ENCODE assay signal across 13 mouse cellular contexts in genomic region chr1:66829400-66830080, GRCm38 (mm10).
"Had no signal": no experiment of that assay in that cellular context is flagged by ENCODE, and none has a peak within 500 bp of the region (broad histone marks: within the 10 kb centered on the region; RNA-seq: fewer than 3 reads in every experiment).

No protein-coding gene starts in this region.

- H3K27ac ChIP-seq: hindbrain, embryonic 13.5 days; hindbrain, postnatal 0 days; left cerebral cortex, adult 2 months; limb, embryonic 10.5 days; liver, embryonic 15.5 days; macrophage; neural tube, embryonic 12.5 days; stomach, postnatal 0 days had no signal

- H3K4me2 ChIP-seq: hindbrain, embryonic 13.5 days; liver, embryonic 11.5 days; liver, embryonic 15.5 days; lung, embryonic 14.5 days; neural tube, embryonic 12.5 days had no signal

- H3K36me3 ChIP-seq: hindbrain, embryonic 13.5 days; limb, embryonic 10.5 days; neural tube, embryonic 12.5 days had no signal

- H3K9me3 ChIP-seq: hindbrain, embryonic 13.5 days; limb, embryonic 10.5 days; liver, embryonic 15.5 days; megakaryocyte, embryonic 14.5 days; neural tube, embryonic 12.5 days had no signal

- H3K4me3 ChIP-seq: hindbrain, embryonic 13.5 days; left cerebral cortex, adult 2 months; limb, embryonic 10.5 days; liver, embryonic 15.5 days; megakaryocyte, embryonic 14.5 days; neural tube, embryonic 12.5 days had no signal

- H3K4me1 ChIP-seq: liver, embryonic 15.5 days; neural tube, embryonic 12.5 days had no signal

- ATAC-seq: hindbrain, postnatal 0 days had no signal

- H3K27me3 ChIP-seq: hindbrain, embryonic 13.5 days; liver, embryonic 15.5 days; megakaryocyte, embryonic 14.5 days; neural tube, embryonic 12.5 days had no signal

- H3K9ac ChIP-seq: hindbrain, embryonic 13.5 days; liver, embryonic 15.5 days; lung, embryonic 14.5 days; neural tube, embryonic 12.5 days had no signal

- DNase-seq: kidney, adult 11 months; lung, embryonic 14.5 days; thymus, postnatal 36 days had no signal
